Mouse (Mus musculus): ENCODE measurements at regions not wholly inside any gene's neighbourhood (a gene's known extent, or its start where the extent isn't known, plus 50 kb on each side); places are given as distances from the start of the nearest gene placed in this dataset.

GRCm38 (mm10) chr16:29928291-29928690, 135.9 kb upstream of the Hes1 start:
- WGBS: 85% methylated on average over 4 of the region's 4 CpGs
- no peak overlapping the region for H3K27ac ChIP-seq (ENCODE audit: low read length)

GRCm38 (mm10) chr16:29931746-29932351, 132.3 kb upstream of the Hes1 start:
- no peak overlapping the region for H3K9ac ChIP-seq (replicated peaks; ENCODE audit: low read depth, low read length)
- WGBS: 68% methylated on average over 10 of the region's 10 CpGs
- H3K4me2 ChIP-seq (replicated peaks; ENCODE audit: low read depth, low read length): no peak overlapping the region
- ATAC-seq (ENCODE audit: insufficient number of reproducible peaks, insufficient read depth, low FRiP score, low read depth): no peak
- H3K4me3 ChIP-seq (ENCODE audit: low read depth, low read length): no peak overlapping the region
- no peaks in the 10 kb centered on the region for H3K36me3 ChIP-seq (ENCODE audit: control insufficient read depth, insufficient read depth, low read length)
- no peaks in the 10 kb centered on the region for H3K9me3 ChIP-seq (ENCODE audit: control insufficient read depth, low read depth, low read length)
- H3K27me3 ChIP-seq (ENCODE audit: control insufficient read depth, insufficient read depth, low read length): no peaks in the 10 kb centered on the region
- no peaks in the 10 kb centered on the region for H3K4me1 ChIP-seq (ENCODE audit: control insufficient read depth, insufficient read depth, low read length)
- no peak overlapping the region for H3K27ac ChIP-seq (ENCODE audit: low read length)

More at GRCm38 (mm10) chr16:29928291-29928690, 135.9 kb upstream of the Hes1 start:
- Histone ChIP-seq H3K4me1 (ENCODE audit: control insufficient read depth, insufficient read depth, low read length) (no peaks in the 10 kb centered on the region), H3K9me3 (ENCODE audit: control insufficient read depth, low read depth, low read length) (peaks cover 6% of the 10 kb centered on the region; the same call in 1 of the 2 replicates), H3K4me2 (replicated peaks; ENCODE audit: low read depth, low read length) (no peak overlapping the region), H3K27me3 (ENCODE audit: control insufficient read depth, insufficient read depth, low read length) (no peaks in the 10 kb centered on the region), H3K9ac (replicated peaks; ENCODE audit: low read depth, low read length) (no peak overlapping the region), H3K36me3 (ENCODE audit: control insufficient read depth, insufficient read depth, low read length) (no peaks in the 10 kb centered on the region), H3K4me3 (ENCODE audit: low read depth, low read length) (no peak overlapping the region)
- ATAC-seq (ENCODE audit: insufficient number of reproducible peaks, insufficient read depth, low FRiP score, low read depth): no peak

- no peaks in the 10 kb centered on the region for H3K27me3 ChIP-seq (ENCODE audit: control insufficient read depth, insufficient read depth, low read length)
- H3K4me1 ChIP-seq (ENCODE audit: control insufficient read depth, insufficient read depth, low read length): no peaks in the 10 kb centered on the region
- H3K27ac ChIP-seq (ENCODE audit: low read length): no peak overlapping the region
- H3K9ac ChIP-seq (replicated peaks; ENCODE audit: low read depth, low read length): no peak overlapping the region
- no peaks in the 10 kb centered on the region for H3K36me3 ChIP-seq (ENCODE audit: control insufficient read depth, insufficient read depth, low read length)
- 74% methylated on average over 1 of the region's 1 CpGs for WGBS
- no peak overlapping the region for H3K4me3 ChIP-seq (ENCODE audit: low read depth, low read length)
- no peaks in the 10 kb centered on the region for H3K9me3 ChIP-seq (ENCODE audit: control insufficient read depth, low read depth, low read length)
- no peak overlapping the region for H3K4me2 ChIP-seq (replicated peaks; ENCODE audit: low read depth, low read length)
- ATAC-seq (ENCODE audit: insufficient number of reproducible peaks, insufficient read depth, low FRiP score, low read depth): no peak
These were observed 129.5 kb upstream of the Hes1 start for GRCm38 (mm10) chr16:29934649-29935048.

- H3K36me3 ChIP-seq (ENCODE audit: control insufficient read depth, insufficient read depth, low read length): no peaks in the 10 kb centered on the region
- no peak overlapping the region for H3K4me3 ChIP-seq (ENCODE audit: low read depth, low read length)
- no peaks in the 10 kb centered on the region for H3K27me3 ChIP-seq (ENCODE audit: control insufficient read depth, insufficient read depth, low read length)
- ATAC-seq (ENCODE audit: insufficient number of reproducible peaks, insufficient read depth, low FRiP score, low read depth): no peak
- 92% methylated on average over 9 of the region's 9 CpGs for WGBS
- no peaks in the 10 kb centered on the region for H3K4me1 ChIP-seq (ENCODE audit: control insufficient read depth, insufficient read depth, low read length)
- no peaks in the 10 kb centered on the region for H3K9me3 ChIP-seq (ENCODE audit: control insufficient read depth, low read depth, low read length)
- no peak overlapping the region for H3K9ac ChIP-seq (replicated peaks; ENCODE audit: low read depth, low read length)
- H3K27ac ChIP-seq (ENCODE audit: low read length): no peak overlapping the region
- no peak overlapping the region for H3K4me2 ChIP-seq (replicated peaks; ENCODE audit: low read depth, low read length)
These were observed 125.5 kb upstream of the Hes1 start for GRCm38 (mm10) chr16:29938700-29939099.

GRCm38 (mm10) chr16:29939331-29939850, 124.8 kb upstream of the Hes1 start:
- no peak overlapping the region for H3K27ac ChIP-seq (ENCODE audit: low read length)
- peaks cover 5% of the 10 kb centered on the region; the same call in 1 of the 2 replicates for H3K4me1 ChIP-seq (ENCODE audit: control insufficient read depth, insufficient read depth, low read length)
- H3K36me3 ChIP-seq (ENCODE audit: control insufficient read depth, insufficient read depth, low read length): no peaks in the 10 kb centered on the region
- H3K4me3 ChIP-seq (ENCODE audit: low read depth, low read length): no peak overlapping the region
- WGBS: 87% methylated on average over 8 of the region's 8 CpGs
- H3K27me3 ChIP-seq (ENCODE audit: control insufficient read depth, insufficient read depth, low read length): no peaks in the 10 kb centered on the region
- no peaks in the 10 kb centered on the region for H3K9me3 ChIP-seq (ENCODE audit: control insufficient read depth, low read depth, low read length)
- no peak overlapping the region for H3K4me2 ChIP-seq (replicated peaks; ENCODE audit: low read depth, low read length)
- no peak overlapping the region for H3K9ac ChIP-seq (replicated peaks; ENCODE audit: low read depth, low read length)
- ATAC-seq (ENCODE audit: insufficient number of reproducible peaks, insufficient read depth, low FRiP score, low read depth): no peak

GRCm38 (mm10) chr16:29939869-29940707, 124.1 kb upstream of the Hes1 start:
- no peaks in the 10 kb centered on the region for H3K9me3 ChIP-seq (ENCODE audit: control insufficient read depth, low read depth, low read length)
- H3K27me3 ChIP-seq (ENCODE audit: control insufficient read depth, insufficient read depth, low read length): no peaks in the 10 kb centered on the region
- H3K36me3 ChIP-seq (ENCODE audit: control insufficient read depth, insufficient read depth, low read length): no peaks in the 10 kb centered on the region
- no peak overlapping the region for H3K4me2 ChIP-seq (replicated peaks; ENCODE audit: low read depth, low read length)
- no peak for ATAC-seq (ENCODE audit: insufficient number of reproducible peaks, insufficient read depth, low FRiP score, low read depth)
- no peak overlapping the region for H3K27ac ChIP-seq (ENCODE audit: low read length)
- H3K4me1 ChIP-seq (ENCODE audit: control insufficient read depth, insufficient read depth, low read length): peaks cover 12% of the 10 kb centered on the region
- no peak overlapping the region for H3K9ac ChIP-seq (replicated peaks; ENCODE audit: low read depth, low read length)
- WGBS: 58% methylated on average over 12 of the region's 12 CpGs
- no peak overlapping the region for H3K4me3 ChIP-seq (ENCODE audit: low read depth, low read length)

- Histone ChIP-seq H3K27me3 (ENCODE audit: control insufficient read depth, insufficient read depth, low read length) (no peaks in the 10 kb centered on the region), H3K27ac (ENCODE audit: low read length) (no peak overlapping the region), H3K36me3 (ENCODE audit: control insufficient read depth, insufficient read depth, low read length) (no peaks in the 10 kb centered on the region), H3K4me1 (ENCODE audit: control insufficient read depth, insufficient read depth, low read length) (peaks cover 29% of the 10 kb centered on the region), H3K9me3 (ENCODE audit: control insufficient read depth, low read depth, low read length) (no peaks in the 10 kb centered on the region), H3K4me3 (ENCODE audit: low read depth, low read length) (no peak overlapping the region), H3K4me2 (replicated peaks; ENCODE audit: low read depth, low read length) (no peak overlapping the region), H3K9ac (replicated peaks; ENCODE audit: low read depth, low read length) (no peak overlapping the region)
- no peak for ATAC-seq (ENCODE audit: insufficient number of reproducible peaks, insufficient read depth, low FRiP score, low read depth)
- 55% methylated on average over 7 of the region's 7 CpGs for WGBS
These were observed 122.1 kb upstream of the Hes1 start for GRCm38 (mm10) chr16:29942111-29942510.

- 66% methylated on average over 10 of the region's 10 CpGs for WGBS
- H3K27ac ChIP-seq (ENCODE audit: low read length): no peak overlapping the region; the same call in 1 of the 2 replicates
- no peak for ATAC-seq (ENCODE audit: insufficient number of reproducible peaks, insufficient read depth, low FRiP score, low read depth)
These were observed 120.0 kb upstream of the Hes1 start for GRCm38 (mm10) chr16:29943963-29944860.

More at GRCm38 (mm10) chr16:29943963-29944860, 120.0 kb upstream of the Hes1 start:
- H3K9me3 ChIP-seq (ENCODE audit: control insufficient read depth, low read depth, low read length): no peaks in the 10 kb centered on the region
- no peak overlapping the region for H3K4me3 ChIP-seq (ENCODE audit: low read depth, low read length)
- H3K9ac ChIP-seq (replicated peaks; ENCODE audit: low read depth, low read length): no peak overlapping the region
- no peaks in the 10 kb centered on the region for H3K27me3 ChIP-seq (ENCODE audit: control insufficient read depth, insufficient read depth, low read length)
- no peaks in the 10 kb centered on the region for H3K36me3 ChIP-seq (ENCODE audit: control insufficient read depth, insufficient read depth, low read length)
- peaks cover 35% of the 10 kb centered on the region for H3K4me1 ChIP-seq (ENCODE audit: control insufficient read depth, insufficient read depth, low read length)
- H3K4me2 ChIP-seq (replicated peaks; ENCODE audit: low read depth, low read length): no peak overlapping the region

All from stomach, embryonic 14.5 days (tissue).